9 mouse cellular contexts compared by ENCODE assay signal in the genomic region with DNA sequence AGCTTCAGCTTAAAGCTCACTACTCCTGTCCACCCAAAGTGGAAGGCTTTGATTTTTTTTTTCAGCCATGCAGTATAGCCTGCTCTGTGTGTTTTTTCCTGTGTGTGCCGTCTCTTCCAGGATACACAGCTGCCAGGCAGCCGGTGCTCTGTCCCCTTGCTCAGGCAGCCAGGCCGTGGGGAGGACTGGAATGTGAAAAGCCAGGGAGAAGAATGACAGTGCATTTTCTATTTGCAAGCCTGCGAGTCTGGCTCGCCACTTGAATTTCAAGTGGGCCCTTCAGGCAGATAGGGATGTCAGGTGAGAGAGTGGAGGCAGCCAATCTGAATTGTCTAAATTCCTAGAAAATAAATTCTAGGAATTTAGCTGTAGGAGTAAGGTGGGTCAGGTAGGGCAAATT. TPM values are rescaled to one million over a fixed set of nuclear protein-coding genes. Genes with fewer than 3 reads are reported as not detected.
A peak's percentile ranks its signal among the peaks of the same experiment; 100 is the strongest.
DNase-seq lines count a peak whose midpoint lies in the region; ATAC-seq and TF ChIP-seq lines count a peak whose summit lies in the region.
"Had no signal": no experiment of that assay in that cellular context is flagged by ENCODE, and none has a peak within 500 bp of the region (broad histone marks: within the 10 kb centered on the region; RNA-seq: fewer than 3 reads in every experiment).

No protein-coding gene starts in this region.

- TF ChIP-seq CTCF in lung, adult 2 months (IDR thresholded peaks at IDR 0.05; ENCODE audit: insufficient read depth, low read length): no peak

- peaks cover 66% of the 10 kb centered on the region for H3K4me1 ChIP-seq in heart, embryonic 13.5 days
- peaks cover 9% of the 10 kb centered on the region for H3K4me1 ChIP-seq in lung, adult 2 months (ENCODE audit: control insufficient read depth, insufficient read depth, low read length)

- peak overlapping the region; percentile 66 for H3K27ac ChIP-seq in heart, embryonic 13.5 days (replicated peaks)

- WGBS in heart, embryonic 13.5 days: 9% methylated on average over 5 of the region's 5 CpGs
- 28% methylated on average over 5 of the region's 5 CpGs for WGBS in lung, adult 2 months

- peak; percentile 21; the same call in 1 of the 2 replicates for ATAC-seq in heart, embryonic 13.5 days (ENCODE audit: extremely low read depth, insufficient number of reproducible peaks, low FRiP score, low TSS enrichment)

- TF ChIP-seq POLR2A in lung, adult 2 months (IDR thresholded peaks at IDR 0.05; ENCODE audit: borderline replicate concordance, extremely low read depth, low read depth, low read length): no peak

- no peaks in the 10 kb centered on the region for H3K9me3 ChIP-seq in heart, embryonic 13.5 days

- 0 out of 2 replicates have a peak overlapping the region, but pooled peaks have one; percentile 7 for H3K4me2 ChIP-seq in heart, embryonic 13.5 days

- peak; percentile 31 to 36 for DNase-seq in cerebellum, postnatal 10 days
- DNase-seq in cerebellum, adult 11 months: no peak
- peak; percentile 83 for DNase-seq in Muller cell, postnatal 12 days (ENCODE audit: inconsistent ontology term)
- peak; percentile 69 for DNase-seq in lung, adult 2 months
- no peak for DNase-seq in urinary bladder, postnatal 14 days (ENCODE audit: low spot score)
- DNase-seq in testis, postnatal 10 days (ENCODE audit: low spot score): no peak
- no peak for DNase-seq in frontal cortex, postnatal 10 days (ENCODE audit: low spot score in 2 of 2)

- no peaks in the 10 kb centered on the region for H3K27me3 ChIP-seq in heart, embryonic 13.5 days (replicated peaks)

- no peak overlapping the region for H3K4me3 ChIP-seq in heart, embryonic 13.5 days
- H3K4me3 ChIP-seq in lung, adult 2 months (replicated peaks; ENCODE audit: extremely low read depth, low read depth, low read length): no peak overlapping the region

- no peaks in the 10 kb centered on the region for H3K36me3 ChIP-seq in heart, embryonic 13.5 days

- H3K9ac ChIP-seq in heart, embryonic 13.5 days: 0 out of 2 replicates have a peak overlapping the region, but pooled peaks have one; percentile 2

RNA-seq across cellular contexts. Expression of gene Ahnak, which starts 38.7 kb away (rescaled TPM):
- 22.8 TPM in 2 replicates for polyA plus RNA-seq in heart, embryonic 13.5 days (2015; fragmentation: Nextera tagmentation; extraction: Ambion mirVana)
- 56.3 and 84.7 TPM in 2 replicates for polyA plus RNA-seq in lung, adult 2 months (2012; rRNA removed)

RNA-seq across cellular contexts. Expression of gene Scgb1a1, which starts 60.0 kb away (rescaled TPM):
- not detected in 2 replicates for polyA plus RNA-seq in heart, embryonic 13.5 days (2015; fragmentation: Nextera tagmentation; extraction: Ambion mirVana)
- polyA plus RNA-seq in lung, adult 2 months (2012; rRNA removed): 138,577 and 142,361 TPM in 2 replicates
- polyA plus RNA-seq: limb, embryonic 14.5 days had no signal

Comparison
In these comparisons a context has a peak if more than half of its experiments do, and no peak if none do; other contexts are left out.
1. DNase-seq: peak in cerebellum, postnatal 10 days (2 of 2), Muller cell, postnatal 12 days (single experiment) and lung, adult 2 months (single experiment); none in cerebellum, adult 11 months (single experiment), urinary bladder, postnatal 14 days (single experiment), testis, postnatal 10 days (single experiment) and frontal cortex, postnatal 10 days (0 of 2).
2. RNA of gene Scgb1a1, which starts 60.0 kb away (polyA plus RNA-seq): 138,577 to 142,361 TPM in lung, adult 2 months; not detected in heart, embryonic 13.5 days; every median in the first group is over 1,000 times any median in the second.